Mouse (Mus musculus) C2C12 (cell line): Measurements from ENCODE around the gene Cav1.

Experiments
- CEBPB ChIP-seq: IDR thresholded peaks from one replicate; pipeline ENCODE4 v1.6.1; 2011; ENCODE audit warnings: low read depth, mild to moderate bottlenecking, control low read depth, moderate library complexity
- CTCF ChIP-seq: IDR thresholded peaks from one replicate; pipeline ENCODE4 v1.5.1; 2011; ENCODE audit not compliant: control insufficient read depth, insufficient read depth, insufficient read length
- MAX ChIP-seq: IDR thresholded peaks from one replicate; pipeline ENCODE4 v1.6.1; 2011; ENCODE audit warnings: mild to moderate bottlenecking, control low read depth
- MYOD1 ChIP-seq: IDR thresholded peaks from one replicate; pipeline ENCODE4 v1.6.1; 2011; ENCODE audit warnings: low read depth; ENCODE audit not compliant: control insufficient read depth, insufficient read length
- MYOG ChIP-seq: IDR thresholded peaks from one replicate; pipeline ENCODE4 v1.6.1; 2011; ENCODE audit not compliant: control insufficient read depth, insufficient read length; ENCODE audit errors: extremely low read depth
- USF1 ChIP-seq: IDR thresholded peaks from one replicate; pipeline ENCODE4 v1.6.1; 2011; ENCODE audit warnings: low read depth, mild to moderate bottlenecking, control low read depth, moderate library complexity

DNA sequence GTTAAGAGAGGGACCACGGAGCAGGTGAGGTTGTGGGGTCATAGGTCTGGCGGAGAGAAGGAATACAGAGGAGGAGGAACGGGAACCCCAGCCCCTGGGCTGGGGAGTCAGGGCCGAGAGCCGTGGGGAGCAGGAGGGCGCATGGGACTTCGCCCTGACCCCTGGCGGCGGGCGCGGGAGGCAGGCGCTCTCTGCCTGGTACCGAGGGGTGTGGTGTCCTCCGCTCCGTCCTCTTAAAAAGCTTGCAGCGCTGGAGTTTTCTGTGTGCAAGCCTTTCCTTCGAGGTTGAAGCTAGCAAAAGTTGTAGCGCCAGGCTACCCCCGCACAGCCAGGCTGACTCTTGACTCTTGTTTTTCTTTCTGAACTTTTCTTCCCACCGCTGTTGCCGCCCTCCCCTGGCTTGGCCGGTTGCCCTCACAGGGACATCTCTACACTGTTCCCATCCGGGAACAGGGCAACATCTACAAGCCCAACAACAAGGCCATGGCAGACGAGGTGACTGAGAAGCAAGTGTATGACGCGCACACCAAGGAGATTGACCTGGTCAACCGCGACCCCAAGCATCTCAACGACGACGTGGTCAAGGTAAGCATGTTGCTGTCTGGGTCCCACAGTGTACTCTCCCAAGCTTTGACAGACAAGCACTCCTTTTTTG, 1.5 kb downstream of the Cav1 start:
- TF ChIP-seq CTCF (peak; percentile 95), CEBPB (no peak), USF1 (no peak), MYOD1 (no peak), MYOG (no peak), MAX (no peak)
